Mouse (Mus musculus): Measurements from ENCODE around the gene Osbpl7. TPM values are rescaled to one million over a fixed set of nuclear protein-coding genes. Genes with fewer than 3 reads are reported as not detected.

The Osbpl7 gene
- polyA plus RNA-seq, 1 experiment from 2014 or later, result 4.2 TPM

GRCm38 (mm10) chr11:97048090-97048650, 2.3 kb upstream of the Osbpl7 start:
- Histone ChIP-seq H3K27me3 (ENCODE audit: control insufficient read depth, insufficient read depth, low read length) (no peaks in the 10 kb centered on the region), H3K27ac (ENCODE audit: low read depth, low read length) (no peak overlapping the region), H3K4me3 (ENCODE audit: low read depth, low read length) (no peak overlapping the region), H3K4me2 (replicated peaks; ENCODE audit: low read depth, low read length) (no peak overlapping the region), H3K9me3 (ENCODE audit: control insufficient read depth, low read length) (no peaks in the 10 kb centered on the region), H3K36me3 (ENCODE audit: control insufficient read depth, insufficient read depth, low read length) (no peaks in the 10 kb centered on the region), H3K4me1 (replicated peaks; ENCODE audit: control insufficient read depth, insufficient read depth, low read length) (peaks cover 6% of the 10 kb centered on the region), H3K9ac (ENCODE audit: low read depth, low read length) (no peak overlapping the region)
- ATAC-seq (ENCODE audit: low FRiP score), result no peak
- 86% methylated on average over 8 of the region's 8 CpGs for WGBS
- no peak for DNase-seq (ENCODE audit: low spot score)

GRCm38 (mm10) chr11:97049492-97050085, 839 bp upstream of the Osbpl7 start:
- no peaks in the 10 kb centered on the region for H3K27me3 ChIP-seq (ENCODE audit: control insufficient read depth, insufficient read depth, low read length)
- no peak overlapping the region for H3K4me3 ChIP-seq (ENCODE audit: low read depth, low read length)
- H3K9me3 ChIP-seq (ENCODE audit: control insufficient read depth, low read length), result no peaks in the 10 kb centered on the region
- H3K4me1 ChIP-seq (replicated peaks; ENCODE audit: control insufficient read depth, insufficient read depth, low read length), result peaks cover 6% of the 10 kb centered on the region
- ATAC-seq (ENCODE audit: low FRiP score) (no peak), DNase-seq (ENCODE audit: low spot score) (no peak)
- H3K9ac ChIP-seq (ENCODE audit: low read depth, low read length), result no peak overlapping the region
- 87% methylated on average over 6 of the region's 6 CpGs for WGBS
- H3K36me3 ChIP-seq (ENCODE audit: control insufficient read depth, insufficient read depth, low read length), result no peaks in the 10 kb centered on the region
- H3K4me2 ChIP-seq (replicated peaks; ENCODE audit: low read depth, low read length), result no peak overlapping the region
- no peak overlapping the region for H3K27ac ChIP-seq (ENCODE audit: low read depth, low read length)

- 29% methylated on average over 13 of the region's 13 CpGs for WGBS
- Histone ChIP-seq H3K36me3 (ENCODE audit: control insufficient read depth, insufficient read depth, low read length) (no peaks in the 10 kb centered on the region), H3K27me3 (ENCODE audit: control insufficient read depth, insufficient read depth, low read length) (no peaks in the 10 kb centered on the region), H3K4me3 (ENCODE audit: low read depth, low read length) (peak overlapping the region; percentile 52), H3K27ac (ENCODE audit: low read depth, low read length) (no peak overlapping the region), H3K4me1 (replicated peaks; ENCODE audit: control insufficient read depth, insufficient read depth, low read length) (peaks cover 6% of the 10 kb centered on the region), H3K9ac (ENCODE audit: low read depth, low read length) (peak overlapping the region; percentile 60), H3K4me2 (replicated peaks; ENCODE audit: low read depth, low read length) (peak overlapping the region; percentile 65), H3K9me3 (ENCODE audit: control insufficient read depth, low read length) (no peaks in the 10 kb centered on the region)
- DNase-seq (ENCODE audit: low spot score), result peak; percentile 16
- 0 out of 2 replicates have a peak, but pooled peaks have one; percentile 19 for ATAC-seq (ENCODE audit: low FRiP score)
Measured at GRCm38 (mm10) chr11:97050944-97051586, 637 bp downstream of the Osbpl7 start.

- H3K36me3 ChIP-seq (ENCODE audit: control insufficient read depth, insufficient read depth, low read length), result no peaks in the 10 kb centered on the region
- peaks cover 6% of the 10 kb centered on the region for H3K4me1 ChIP-seq (replicated peaks; ENCODE audit: control insufficient read depth, insufficient read depth, low read length)
- WGBS, result 21% methylated on average over 11 of the region's 11 CpGs
- no peak overlapping the region for H3K9ac ChIP-seq (ENCODE audit: low read depth, low read length)
- DNase-seq (ENCODE audit: low spot score) (no peak), ATAC-seq (ENCODE audit: low FRiP score) (no peak)
- H3K4me2 ChIP-seq (replicated peaks; ENCODE audit: low read depth, low read length), result no peak overlapping the region
- H3K9me3 ChIP-seq (ENCODE audit: control insufficient read depth, low read length), result no peaks in the 10 kb centered on the region
- no peak overlapping the region for H3K4me3 ChIP-seq (ENCODE audit: low read depth, low read length)
- H3K27me3 ChIP-seq (ENCODE audit: control insufficient read depth, insufficient read depth, low read length), result no peaks in the 10 kb centered on the region
- no peak overlapping the region for H3K27ac ChIP-seq (ENCODE audit: low read depth, low read length)
Measured at GRCm38 (mm10) chr11:97052219-97052646, 1.8 kb downstream of the Osbpl7 start.

- Histone ChIP-seq H3K9me3 (ENCODE audit: control insufficient read depth, low read length) (no peaks in the 10 kb centered on the region), H3K4me2 (replicated peaks; ENCODE audit: low read depth, low read length) (no peak overlapping the region), H3K36me3 (ENCODE audit: control insufficient read depth, insufficient read depth, low read length) (no peaks in the 10 kb centered on the region), H3K4me1 (replicated peaks; ENCODE audit: control insufficient read depth, insufficient read depth, low read length) (no peaks in the 10 kb centered on the region), H3K27ac (ENCODE audit: low read depth, low read length) (no peak overlapping the region; the same call in 1 of the 2 replicates), H3K9ac (ENCODE audit: low read depth, low read length) (no peak overlapping the region), H3K27me3 (ENCODE audit: control insufficient read depth, insufficient read depth, low read length) (no peaks in the 10 kb centered on the region), H3K4me3 (ENCODE audit: low read depth, low read length) (no peak overlapping the region)
- DNase-seq (ENCODE audit: low spot score), result no peak
- 40% methylated on average over 9 of the region's 9 CpGs for WGBS
- no peak for ATAC-seq (ENCODE audit: low FRiP score)
Measured at GRCm38 (mm10) chr11:97063274-97063920, 13.0 kb downstream of the Osbpl7 start.

- Histone ChIP-seq H3K27me3 (ENCODE audit: control insufficient read depth, insufficient read depth, low read length) (no peaks in the 10 kb centered on the region), H3K36me3 (ENCODE audit: control insufficient read depth, insufficient read depth, low read length) (no peaks in the 10 kb centered on the region), H3K27ac (ENCODE audit: low read depth, low read length) (no peak overlapping the region), H3K4me2 (replicated peaks; ENCODE audit: low read depth, low read length) (no peak overlapping the region), H3K9me3 (ENCODE audit: control insufficient read depth, low read length) (no peaks in the 10 kb centered on the region), H3K9ac (ENCODE audit: low read depth, low read length) (no peak overlapping the region), H3K4me3 (ENCODE audit: low read depth, low read length) (no peak overlapping the region), H3K4me1 (replicated peaks; ENCODE audit: control insufficient read depth, insufficient read depth, low read length) (no peaks in the 10 kb centered on the region)
- ATAC-seq (ENCODE audit: low FRiP score) (no peak), DNase-seq (ENCODE audit: low spot score) (no peak)
- WGBS, result 88% methylated on average over 3 of the region's 3 CpGs
Measured at GRCm38 (mm10) chr11:97063921-97064295, 13.5 kb downstream of the Osbpl7 start.

- Histone ChIP-seq H3K9ac (ENCODE audit: low read depth, low read length) (no peak overlapping the region), H3K4me3 (ENCODE audit: low read depth, low read length) (no peak overlapping the region), H3K27ac (ENCODE audit: low read depth, low read length) (no peak overlapping the region), H3K27me3 (ENCODE audit: control insufficient read depth, insufficient read depth, low read length) (no peaks in the 10 kb centered on the region), H3K36me3 (ENCODE audit: control insufficient read depth, insufficient read depth, low read length) (no peaks in the 10 kb centered on the region), H3K4me1 (replicated peaks; ENCODE audit: control insufficient read depth, insufficient read depth, low read length) (no peaks in the 10 kb centered on the region), H3K9me3 (ENCODE audit: control insufficient read depth, low read length) (no peaks in the 10 kb centered on the region), H3K4me2 (replicated peaks; ENCODE audit: low read depth, low read length) (no peak overlapping the region)
- WGBS, result 93% methylated on average over 12 of the region's 12 CpGs
- no peak for DNase-seq (ENCODE audit: low spot score)
- ATAC-seq (ENCODE audit: low FRiP score), result no peak
Measured at GRCm38 (mm10) chr11:97065538-97066295, 15.3 kb downstream of the Osbpl7 start.

- ATAC-seq (ENCODE audit: low FRiP score), result no peak
- Histone ChIP-seq H3K4me2 (replicated peaks; ENCODE audit: low read depth, low read length) (no peak overlapping the region), H3K9ac (ENCODE audit: low read depth, low read length) (no peak overlapping the region), H3K27ac (ENCODE audit: low read depth, low read length) (no peak overlapping the region), H3K36me3 (ENCODE audit: control insufficient read depth, insufficient read depth, low read length) (no peaks in the 10 kb centered on the region), H3K9me3 (ENCODE audit: control insufficient read depth, low read length) (no peaks in the 10 kb centered on the region), H3K4me3 (ENCODE audit: low read depth, low read length) (no peak overlapping the region), H3K27me3 (ENCODE audit: control insufficient read depth, insufficient read depth, low read length) (no peaks in the 10 kb centered on the region), H3K4me1 (replicated peaks; ENCODE audit: control insufficient read depth, insufficient read depth, low read length) (no peaks in the 10 kb centered on the region)
- WGBS, result 45% methylated on average over 22 of the region's 22 CpGs
- DNase-seq (ENCODE audit: low spot score), result peak; percentile 26
Measured at GRCm38 (mm10) chr11:97066656-97067360, 16.4 kb downstream of the Osbpl7 start.
